Mouse (Mus musculus): ENCODE measurements at regions not wholly inside any gene's neighbourhood (a gene's known extent, or its start where the extent isn't known, plus 50 kb on each side); places are given as distances from the start of the nearest gene placed in this dataset.

GRCm38 (mm10) chr5:136619315-136620231 lies 52.3 kb upstream of the Cux1 start:
- DNase-seq (ENCODE audit: low read depth, low spot score): no peak

DNA sequence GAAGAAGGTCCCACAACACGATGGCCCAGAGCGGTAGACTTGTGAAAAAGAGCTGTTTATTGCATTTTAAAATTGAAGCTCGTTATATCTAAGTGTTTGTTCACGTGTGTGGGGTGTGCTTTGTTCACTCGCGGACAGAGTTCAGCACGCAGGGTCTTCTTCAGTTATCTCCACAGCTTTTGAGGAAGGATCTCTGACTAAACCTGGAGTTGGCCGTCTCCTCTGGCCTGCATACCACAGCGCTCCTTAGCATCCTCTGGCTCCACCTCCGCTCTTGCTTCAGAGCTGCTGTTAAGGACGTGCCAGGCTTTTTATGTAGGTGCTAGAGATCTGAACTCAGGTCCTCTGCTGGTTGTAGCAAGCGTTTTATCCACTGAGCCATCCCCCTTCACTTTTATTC lies 52.9 kb upstream of the Cux1 start:
- DNase-seq (ENCODE audit: low read depth, low spot score): no peak

DNA sequence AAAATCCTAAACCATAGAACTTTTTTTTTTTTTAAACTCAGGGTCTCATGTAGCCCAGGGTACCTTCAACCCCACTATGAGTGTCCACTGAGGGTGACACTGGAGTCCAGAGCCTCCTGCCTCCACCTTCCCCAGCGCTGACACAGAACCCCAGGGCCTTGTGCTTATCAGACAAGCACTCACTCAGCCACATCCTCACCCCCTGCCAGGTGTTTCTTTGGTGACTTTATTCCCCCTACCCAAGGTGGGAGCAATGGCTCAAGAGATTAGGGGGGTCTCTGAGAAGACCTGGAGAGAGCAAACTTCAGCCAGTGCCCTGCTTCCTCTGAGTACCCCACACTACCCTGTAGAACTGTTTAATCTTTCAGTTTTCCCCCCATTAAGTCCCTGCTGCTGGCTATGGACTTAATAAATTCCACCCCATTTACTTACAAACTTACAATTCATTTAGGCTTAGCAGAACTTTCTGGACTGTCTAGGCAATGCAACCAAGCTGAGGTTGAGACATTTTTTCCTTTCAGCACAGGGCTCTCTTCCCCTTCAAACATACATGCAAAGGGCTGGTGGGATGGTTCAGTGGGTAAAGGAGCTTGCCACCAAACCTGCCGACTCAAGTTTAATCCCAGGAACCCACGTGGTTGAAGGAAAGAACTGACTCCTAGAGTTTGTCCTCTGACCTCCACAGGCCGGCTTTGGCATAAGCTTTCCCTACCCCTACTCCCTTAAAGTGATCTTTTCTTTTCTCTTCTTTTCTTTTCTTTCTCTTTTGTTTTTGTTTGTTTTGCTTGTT lies 54.2 kb upstream of the Cux1 start:
- DNase-seq (ENCODE audit: low read depth, low spot score): no peak

DNA sequence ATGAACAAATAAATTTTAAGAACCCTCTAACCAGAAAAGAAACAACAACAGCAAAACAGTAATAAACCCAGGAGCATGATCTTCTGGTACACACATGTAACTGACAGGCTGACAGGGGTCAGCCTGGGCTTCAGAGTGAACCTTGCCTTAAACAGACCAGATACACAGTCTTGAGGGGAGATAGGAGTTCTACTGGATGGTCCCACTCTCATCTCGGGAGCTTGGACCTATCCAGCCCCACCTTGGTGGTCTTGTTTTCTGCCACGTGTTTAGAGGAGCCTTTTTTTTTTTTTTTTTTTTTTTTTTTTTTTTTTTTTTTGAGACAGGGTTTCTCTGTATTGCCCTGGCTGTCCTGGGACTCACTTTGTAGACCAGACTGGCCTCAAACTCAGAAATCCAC lies 54.9 kb upstream of the Cux1 start:
- no peak for DNase-seq (ENCODE audit: low read depth, low spot score)

DNA sequence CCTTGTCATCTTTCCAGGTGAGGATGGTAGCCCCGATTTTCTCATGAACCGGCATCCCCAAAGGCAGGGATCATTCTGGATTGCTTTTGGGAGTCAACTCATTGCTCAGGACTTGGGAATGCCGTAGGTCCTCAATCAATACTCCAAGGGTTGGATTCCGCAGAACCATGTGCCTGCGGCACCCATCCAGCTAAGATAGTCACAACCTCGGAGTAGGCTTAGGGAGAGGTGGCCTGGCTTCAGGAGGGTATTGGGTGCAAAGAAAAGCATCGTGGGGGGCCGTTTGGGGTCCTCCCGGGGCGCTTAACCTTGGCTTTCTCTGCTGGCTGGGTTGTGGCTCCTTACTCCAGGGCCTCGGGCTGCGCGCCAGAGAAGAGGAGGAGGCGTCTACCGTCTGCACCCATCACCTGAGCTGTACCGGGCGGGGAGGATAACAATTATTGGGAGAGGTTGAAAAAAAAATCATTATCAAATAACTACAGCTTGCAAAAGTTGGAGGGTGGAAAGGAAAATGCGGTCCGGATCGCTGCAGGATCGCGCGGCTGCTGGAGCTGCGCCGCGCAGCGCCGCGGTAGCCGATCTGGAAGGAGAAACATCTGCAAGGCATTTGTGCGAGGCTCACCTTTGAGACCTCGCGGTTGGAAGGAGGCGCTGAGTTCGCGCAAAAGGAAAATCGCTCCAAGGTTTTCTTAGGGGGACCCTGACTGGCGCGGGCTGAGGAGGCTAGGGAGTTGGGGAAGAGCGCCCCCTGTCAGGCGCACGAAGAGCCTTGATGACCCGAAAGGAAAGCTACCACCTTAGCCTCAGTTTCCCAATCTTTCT lies 55.6 kb upstream of the Cux1 start:
- DNase-seq (ENCODE audit: low read depth, low spot score): peak; percentile 65

GRCm38 (mm10) chr5:136623791-136624190 lies 56.5 kb upstream of the Cux1 start:
- DNase-seq (ENCODE audit: low read depth, low spot score): no peak

GRCm38 (mm10) chr5:136625176-136625991 lies 58.1 kb upstream of the Cux1 start:
- no peak for DNase-seq (ENCODE audit: low read depth, low spot score)

DNA sequence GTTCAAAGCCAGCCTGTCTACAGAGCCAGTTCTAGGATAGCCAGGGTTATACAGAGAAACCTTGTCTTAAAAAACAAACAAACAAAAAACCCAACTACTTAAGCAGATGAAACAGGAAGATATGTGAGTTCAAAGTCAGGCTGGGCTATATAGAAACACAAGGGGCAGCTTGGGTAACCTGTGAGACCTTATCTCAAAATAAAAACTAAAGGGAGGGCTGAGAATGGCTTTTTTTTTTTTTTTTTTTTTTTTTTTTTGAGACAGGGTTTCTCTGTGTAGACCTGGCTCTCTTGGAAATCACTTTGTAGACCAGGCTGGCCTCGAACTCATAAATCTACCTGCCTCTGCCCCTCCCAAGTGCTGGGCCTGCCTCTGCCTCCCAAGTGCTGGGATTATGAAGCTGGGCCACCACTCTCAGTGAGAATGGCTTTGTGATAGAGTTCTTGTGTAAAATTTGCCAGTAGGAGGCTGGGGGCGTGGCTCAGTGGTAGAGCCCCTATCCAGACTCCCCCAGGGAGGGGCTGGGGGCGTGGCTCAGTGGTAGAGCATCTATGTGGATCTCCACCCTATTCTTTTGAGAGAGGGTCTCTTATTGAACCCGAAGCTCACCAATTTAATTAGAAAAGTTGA lies 59.0 kb upstream of the Cux1 start:
- DNase-seq (ENCODE audit: low read depth, low spot score): no peak

DNA sequence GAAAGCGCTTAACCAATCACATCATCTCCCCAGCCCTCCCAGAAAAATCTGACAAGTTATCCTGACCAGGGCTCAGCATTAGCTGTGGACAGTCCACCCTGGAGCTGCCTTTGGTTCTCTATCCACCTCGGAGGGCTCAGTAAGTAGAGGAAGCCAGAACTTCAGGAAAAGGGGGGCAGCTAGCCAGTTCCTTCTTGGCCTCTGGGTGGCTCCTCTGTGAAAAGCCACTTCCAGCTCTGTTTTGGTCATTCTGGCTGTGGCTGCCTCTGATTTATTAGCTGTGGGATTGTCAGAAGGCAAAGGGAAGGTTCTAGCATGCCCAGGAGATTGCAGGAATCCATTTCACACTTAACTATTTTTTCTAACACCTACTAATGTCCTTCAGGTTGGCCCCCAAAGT lies 59.6 kb upstream of the Cux1 start:
- DNase-seq (ENCODE audit: low read depth, low spot score): no peak

DNA sequence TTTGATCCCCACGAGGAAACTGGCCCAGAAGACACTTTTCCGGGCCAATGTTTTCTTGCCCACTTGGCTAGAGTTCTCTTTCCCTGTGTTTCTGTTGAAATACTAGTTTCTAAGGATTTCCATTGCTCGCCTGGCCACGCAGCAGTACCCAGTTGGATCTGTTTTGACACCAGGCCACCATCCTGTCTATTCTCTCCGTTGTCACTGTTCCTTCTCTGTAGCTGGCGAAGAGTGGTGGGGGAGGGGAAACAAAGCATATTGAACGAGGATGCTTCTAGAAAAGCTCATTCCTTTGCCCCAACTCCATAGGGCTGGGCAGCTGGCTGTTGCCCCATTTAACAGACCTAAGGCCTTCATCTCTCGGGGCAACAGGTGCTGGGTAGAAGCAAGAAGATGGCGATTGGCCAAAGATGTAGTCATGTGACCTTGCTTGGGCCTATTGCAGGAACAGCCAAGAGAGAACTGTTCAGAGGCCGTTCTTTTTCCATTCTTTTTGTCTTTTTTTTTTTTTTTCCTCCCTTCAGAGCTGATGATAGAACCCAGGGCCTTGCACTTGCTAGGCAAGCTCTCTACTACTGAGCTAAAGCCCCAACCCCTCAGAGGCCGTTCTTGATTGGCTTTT lies 60.5 kb upstream of the Cux1 start:
- DNase-seq (ENCODE audit: low read depth, low spot score): no peak

DNA sequence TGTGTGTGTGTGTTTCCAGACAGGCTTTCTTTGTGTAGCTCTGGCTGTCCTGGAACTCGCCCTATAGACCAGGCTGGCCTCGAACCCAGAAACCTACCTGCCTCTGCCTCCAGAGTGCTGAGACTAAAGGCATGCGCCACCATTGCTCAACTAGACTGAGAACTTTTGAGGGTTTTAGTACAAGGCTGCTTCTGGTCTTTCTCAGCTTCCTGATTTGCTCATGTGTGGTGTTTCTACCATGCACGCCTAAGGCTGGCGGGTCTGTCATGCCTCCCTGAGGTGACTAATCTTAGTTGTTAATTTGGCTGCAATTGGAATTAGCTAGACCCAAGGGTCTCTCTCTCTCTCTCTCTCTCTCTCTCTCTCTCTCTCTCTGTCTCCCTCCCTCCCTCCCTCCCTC lies 61.2 kb upstream of the Cux1 start:
- no peak for DNase-seq (ENCODE audit: low read depth, low spot score)

DNA sequence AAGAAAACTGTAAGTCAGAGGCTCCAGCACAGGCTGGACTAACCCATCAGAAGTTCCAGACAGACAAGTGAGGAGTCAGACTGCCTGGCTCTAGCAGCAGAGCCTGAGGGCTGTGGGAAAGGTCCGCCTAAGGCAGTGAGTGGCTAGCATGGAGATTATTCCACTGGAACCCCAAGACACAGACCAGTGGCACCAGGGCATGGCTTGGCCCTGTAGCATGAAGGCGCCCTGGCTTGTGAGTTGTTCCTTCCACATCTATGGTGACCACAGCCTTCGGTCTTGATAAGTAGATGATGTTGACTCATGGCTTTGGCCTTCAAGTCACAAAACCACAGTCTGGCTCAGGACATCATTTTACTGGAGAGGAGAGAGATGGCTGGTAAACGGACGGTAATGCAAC lies 60.7 kb upstream of the Myl10 start:
- DNase-seq (ENCODE audit: low read depth, low spot score): no peak

DNA sequence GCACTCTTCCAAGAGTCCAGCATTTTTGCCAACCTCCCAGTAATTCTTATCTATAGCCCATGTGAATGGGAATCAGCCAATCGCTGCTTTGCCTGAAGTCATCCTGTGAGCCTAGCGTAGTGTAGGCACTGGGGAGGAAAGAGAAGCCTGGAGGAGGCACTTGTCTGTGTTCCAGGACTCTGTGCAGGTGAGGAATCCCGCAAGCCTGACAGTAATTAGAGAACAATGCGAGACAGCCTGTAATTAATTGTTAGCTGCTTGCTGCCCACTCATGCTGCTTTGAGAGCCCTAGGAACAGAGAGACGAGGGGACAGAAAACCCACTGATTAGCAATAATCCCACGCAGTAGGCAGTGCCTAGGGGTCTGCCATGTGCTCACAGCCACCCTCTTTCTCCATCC lies 59.0 kb upstream of the Myl10 start:
- no peak for DNase-seq (ENCODE audit: low read depth, low spot score)

GRCm38 (mm10) chr5:136635119-136635518 lies 57.8 kb upstream of the Myl10 start:
- DNase-seq (ENCODE audit: low read depth, low spot score): no peak

- no peak for DNase-seq (ENCODE audit: low read depth, low spot score)
Observed at GRCm38 (mm10) chr5:136636476-136636875, 56.5 kb upstream of the Myl10 start.

- no peak for DNase-seq (ENCODE audit: low read depth, low spot score)
Observed at GRCm38 (mm10) chr5:136637872-136638271, 55.1 kb upstream of the Myl10 start.

GRCm38 (mm10) chr5:136640871-136641619 lies 51.9 kb upstream of the Myl10 start:
- no peak for DNase-seq (ENCODE audit: low read depth, low spot score)

- DNase-seq (ENCODE audit: low read depth, low spot score): no peak
Observed at GRCm38 (mm10) chr5:136642208-136642607, 50.7 kb upstream of the Myl10 start.

All from WW6 (cell line).